ENCODE assay signal across 11 mouse cellular contexts in genomic region chr11:113799041-113799447, GRCm38 (mm10). TPM values are rescaled to one million over a fixed set of nuclear protein-coding genes. Genes with fewer than 3 reads are reported as not detected.
DNase-seq lines count a peak whose midpoint lies in the region; ATAC-seq and TF ChIP-seq lines count a peak whose summit lies in the region.
"Had no signal": no experiment of that assay in that cellular context is flagged by ENCODE, and none has a peak within 500 bp of the region (broad histone marks: within the 10 kb centered on the region; RNA-seq: fewer than 3 reads in every experiment).

No protein-coding gene starts in this region.

- H3K4me1 ChIP-seq in heart, embryonic 12.5 days (replicated peaks): peaks cover 59% of the 10 kb centered on the region
- peaks cover 44% of the 10 kb centered on the region for H3K4me1 ChIP-seq in neural tube, embryonic 12.5 days
- H3K4me1 ChIP-seq in liver, embryonic 16.5 days (ENCODE audit: control insufficient read depth, low read depth, low read length): peaks cover 30% of the 10 kb centered on the region

- H3K9ac ChIP-seq in heart, embryonic 12.5 days: no peak overlapping the region
- H3K9ac ChIP-seq in neural tube, embryonic 12.5 days: no peak overlapping the region
- no peak overlapping the region for H3K9ac ChIP-seq in liver, embryonic 16.5 days (ENCODE audit: low read depth, low read length)
- H3K9ac ChIP-seq: embryonic facial prominence, embryonic 13.5 days; hindbrain, embryonic 15.5 days had no signal

- no peak for TF ChIP-seq CTCF in gastrocnemius, adult 2 months (IDR thresholded peaks at IDR 0.05)

- no peaks in the 10 kb centered on the region for H3K36me3 ChIP-seq in heart, embryonic 12.5 days
- peaks cover 10% of the 10 kb centered on the region for H3K36me3 ChIP-seq in neural tube, embryonic 12.5 days
- H3K36me3 ChIP-seq in liver, embryonic 16.5 days (ENCODE audit: control insufficient read depth, insufficient read depth): no peaks in the 10 kb centered on the region
- H3K36me3 ChIP-seq: hindbrain, embryonic 15.5 days had no signal

- intact Hi-C loops in heart, postnatal 10 days (cut with DNase I): no loop called here
- intact Hi-C loops in gastrocnemius, adult 2 months (cut with DNase I): no loop called here

- H3K27ac ChIP-seq in heart, embryonic 12.5 days (ENCODE audit: poor library complexity, severe bottlenecking): no peak overlapping the region
- no peak overlapping the region for H3K27ac ChIP-seq in neural tube, embryonic 12.5 days
- no peak overlapping the region for H3K27ac ChIP-seq in liver, embryonic 16.5 days (ENCODE audit: low read length)
- no peak overlapping the region for H3K27ac ChIP-seq in gastrocnemius, adult 2 months
- H3K27ac ChIP-seq: embryonic facial prominence, embryonic 13.5 days; hindbrain, embryonic 15.5 days had no signal

- no peaks in the 10 kb centered on the region for H3K9me3 ChIP-seq in heart, embryonic 12.5 days (replicated peaks)
- H3K9me3 ChIP-seq in neural tube, embryonic 12.5 days: no peaks in the 10 kb centered on the region
- H3K9me3 ChIP-seq in liver, embryonic 16.5 days (replicated peaks; ENCODE audit: control insufficient read depth, low read length): no peaks in the 10 kb centered on the region
- H3K9me3 ChIP-seq: embryonic facial prominence, embryonic 13.5 days; hindbrain, embryonic 15.5 days had no signal

- H3K4me2 ChIP-seq in heart, embryonic 12.5 days: peak overlapping the region; percentile 30
- H3K4me2 ChIP-seq in neural tube, embryonic 12.5 days (replicated peaks): no peak overlapping the region
- H3K4me2 ChIP-seq in liver, embryonic 16.5 days (ENCODE audit: low read depth, low read length): peak overlapping the region; percentile 33; the same call in 1 of the 2 replicates
- H3K4me2 ChIP-seq: embryonic facial prominence, embryonic 13.5 days; hindbrain, embryonic 15.5 days had no signal

- H3K4me3 ChIP-seq in heart, embryonic 12.5 days: no peak overlapping the region
- H3K4me3 ChIP-seq in neural tube, embryonic 12.5 days: no peak overlapping the region
- 0 out of 2 replicates have a peak overlapping the region, but pooled peaks have one; percentile 5 for H3K4me3 ChIP-seq in liver, embryonic 16.5 days (ENCODE audit: low read depth, low read length)
- H3K4me3 ChIP-seq in gastrocnemius, adult 2 months: no peak overlapping the region
- H3K4me3 ChIP-seq: embryonic facial prominence, embryonic 13.5 days; hindbrain, embryonic 15.5 days had no signal

- 16% methylated on average over 14 of the region's 14 CpGs for WGBS in heart, embryonic 12.5 days
- WGBS in neural tube, embryonic 12.5 days: 53% methylated on average over 14 of the region's 14 CpGs
- WGBS in liver, embryonic 16.5 days (ENCODE audit: insufficient replicate concordance): 29% methylated on average over 14 of the region's 14 CpGs

- H3K27me3 ChIP-seq in heart, embryonic 12.5 days (replicated peaks): no peaks in the 10 kb centered on the region
- H3K27me3 ChIP-seq in neural tube, embryonic 12.5 days (replicated peaks): no peaks in the 10 kb centered on the region
- H3K27me3 ChIP-seq in liver, embryonic 16.5 days (ENCODE audit: control insufficient read depth, insufficient read depth, low read depth, low read length): no peaks in the 10 kb centered on the region; the same call in 1 of the 2 replicates
- H3K27me3 ChIP-seq: CH12.LX; embryonic facial prominence, embryonic 13.5 days; hindbrain, embryonic 15.5 days had no signal

- ATAC-seq in heart, embryonic 12.5 days (ENCODE audit: insufficient number of reproducible peaks, low FRiP score): no peak
- 0 out of 2 replicates have a peak, but pooled peaks have one; percentile 41 for ATAC-seq in neural tube, embryonic 12.5 days (ENCODE audit: low FRiP score, low read depth)
- ATAC-seq in liver, embryonic 16.5 days (ENCODE audit: low read depth): peak; percentile 84

- no peak for DNase-seq in heart, postnatal 10 days
- DNase-seq in neural tube, embryonic 10.5 days (ENCODE audit: extremely low spot score, low spot score): no peak
- no peak for DNase-seq in spleen, adult 18-20 months
- no peak for DNase-seq in gastrocnemius, adult 2 months
- DNase-seq: lung, adult 18-20 months had no signal

RNA-seq across cellular contexts. Expression of gene Cdc42ep4, which starts 47.4 kb away (rescaled TPM):
- polyA plus RNA-seq in heart, embryonic 12.5 days (2016; fragmentation: Nextera tagmentation; extraction: Ambion mirVana): 23.2 and 24.3 TPM in 2 replicates
- 10 to 100 TPM; 23.6 to 33.0 TPM for total RNA-seq in heart, postnatal 10 days (2021)
- polyA plus RNA-seq in neural tube, embryonic 12.5 days (2016; fragmentation: Nextera tagmentation; extraction: Ambion mirVana): 95.8 TPM in 2 replicates
- 16.7 and 18.4 TPM in 2 replicates for polyA plus RNA-seq in liver, embryonic 16.5 days (2015; fragmentation: Nextera tagmentation; extraction: Ambion mirVana)
- total RNA-seq in gastrocnemius, adult 2 months (2021): 1 to 10 TPM; 5.2 to 9.1 TPM
